ENCODE assay signal across 20 mouse cellular contexts in the genomic region with DNA sequence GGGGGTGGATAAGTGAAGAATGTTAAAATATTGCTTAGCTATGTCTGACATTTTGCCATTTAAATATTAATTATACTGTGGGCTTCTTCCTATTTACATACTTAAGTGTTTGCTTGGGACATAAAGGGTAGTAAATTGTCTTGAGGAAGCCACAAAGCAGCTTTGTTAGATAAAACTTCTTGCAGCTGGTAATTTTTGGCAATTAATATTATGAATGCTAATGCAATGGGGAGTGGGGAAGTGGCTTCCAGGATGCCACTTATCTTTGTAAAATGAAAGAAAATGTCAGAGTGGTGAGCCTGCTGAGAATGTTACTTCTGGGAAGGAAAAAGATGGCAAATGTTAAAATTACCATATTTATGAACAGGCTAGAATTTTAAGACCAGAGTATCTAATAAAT.
"Had no signal": no experiment of that assay in that cellular context is flagged by ENCODE, and none has a peak within 500 bp of the region (broad histone marks: within the 10 kb centered on the region; RNA-seq: fewer than 3 reads in every experiment).

No protein-coding gene starts in this region.

- DNase-seq: liver, postnatal 0 days; lung, adult 2 months; lung, postnatal 14 days; lung, postnatal 36 days; retina, postnatal 1 day; right cerebral cortex, adult 18-20 months; right cerebral cortex, postnatal 25 days; right cerebral cortex, postnatal 4 days; spleen, adult 18-20 months; thymus, adult 18-20 months; thymus, postnatal 14 days; thymus, postnatal 36 days had no signal

- H3K27ac ChIP-seq: lung, embryonic 15.5 days; macrophage; midbrain, embryonic 13.5 days; neural tube, embryonic 13.5 days; neural tube, embryonic 15.5 days had no signal

- H3K4me3 ChIP-seq: lung, embryonic 15.5 days; megakaryocyte, embryonic 14.5 days; midbrain, embryonic 13.5 days; neural tube, embryonic 13.5 days; neural tube, embryonic 15.5 days had no signal

- H3K4me2 ChIP-seq: lung, embryonic 15.5 days; midbrain, embryonic 11.5 days; midbrain, embryonic 13.5 days; neural tube, embryonic 13.5 days; neural tube, embryonic 15.5 days had no signal

- H3K9ac ChIP-seq: liver, postnatal 0 days; lung, embryonic 15.5 days; midbrain, embryonic 13.5 days; neural tube, embryonic 13.5 days; neural tube, embryonic 15.5 days had no signal

- H3K4me1 ChIP-seq: lung, embryonic 15.5 days; megakaryocyte, embryonic 14.5 days; midbrain, embryonic 13.5 days; neural tube, embryonic 13.5 days; neural tube, embryonic 15.5 days had no signal

- ATAC-seq: liver, postnatal 0 days; lung, postnatal 0 days; midbrain, embryonic 13.5 days had no signal

- H3K27me3 ChIP-seq: lung, embryonic 15.5 days; megakaryocyte, embryonic 14.5 days; midbrain, embryonic 13.5 days; neural tube, embryonic 13.5 days; neural tube, embryonic 15.5 days had no signal

- H3K36me3 ChIP-seq: lung, embryonic 15.5 days; midbrain, embryonic 13.5 days; neural tube, embryonic 13.5 days; neural tube, embryonic 15.5 days had no signal

- H3K9me3 ChIP-seq: lung, embryonic 15.5 days; megakaryocyte, embryonic 14.5 days; midbrain, embryonic 13.5 days; neural tube, embryonic 13.5 days; neural tube, embryonic 15.5 days had no signal
